Mouse (Mus musculus) 3T3-L1 (cell line): Measurements from ENCODE around the gene Mcm9.
"Not testable (repeated sequence)": the region's sequence is repeated elsewhere in the genome, so short reads cannot be mapped to it uniquely, and the experiment has no call there.

ENCODE experiments used
- DNase-seq: peaks from one replicate; pipeline ENCODE4 v3.0.0-alpha.2; 2015; ENCODE audit warnings: low read depth, low spot score

Mcm9 gene

GRCm38 (mm10) chr10:53499518-53499917, 130.7 kb downstream of the Mcm9 start:
- peak; percentile 12 for DNase-seq

- not testable (repeated sequence) for DNase-seq
Measured at GRCm38 (mm10) chr10:53495349-53495748, 134.9 kb downstream of the Mcm9 start.

- no peak for DNase-seq
Measured at GRCm38 (mm10) chr10:53493954-53494353, 136.3 kb downstream of the Mcm9 start.
